Mouse (Mus musculus) frontal cortex, adult 2 months (tissue): ENCODE measurements around the gene Khk. TPM values are rescaled to one million over a fixed set of nuclear protein-coding genes. Genes with fewer than 3 reads are reported as not detected.

Experiments
- DNase-seq, 2 experiments: peaks; one replicate each; pipeline ENCODE4 v3.0.0; 2022; ENCODE audit warnings: low spot score in 1 of 2; ENCODE audit errors: extremely low spot score in 1 of 2
- polyA plus RNA-seq: library from polyadenylated mRNA; depleted of rRNA; stranded (reverse); fragments of >200 nt; gene quantifications from 2 replicates; pipeline ENCODE4 v1.2.3, GENCODE M21; 2012; rRNA removed

The Khk gene
- polyA plus RNA-seq, 1 experiment: 30.6 TPM

GRCm38 (mm10) chr5:30961545-30962505 lies 40.6 kb downstream of the Khk start:
- no peak for DNase-seq

- no peak for DNase-seq
Observed at GRCm38 (mm10) chr5:30963916-30964315, 42.7 kb downstream of the Khk start.

- no peak for DNase-seq
Observed at GRCm38 (mm10) chr5:30966189-30966588, 45.0 kb downstream of the Khk start.

- DNase-seq: no peak
Observed at GRCm38 (mm10) chr5:30968416-30968815, 47.2 kb downstream of the Khk start, which contains the start of gene Tcf23. Tcf23 (plus strand) TSS chr5:30968662.

- no peak for DNase-seq
Observed at GRCm38 (mm10) chr5:30969440-30969839, 48.2 kb downstream of the Khk start.

GRCm38 (mm10) chr5:30974870-30975656 lies 53.8 kb downstream of the Khk start:
- DNase-seq: no peak

Other genes with a start within 250 kb of the Khk start
- gene Dpysl5, start 209.9 kb upstream of the Khk start, polyA plus RNA-seq: 39.6 and 40.3 TPM in 2 replicates
- 301 and 309 TPM in 2 replicates for gene Mapre3, start 106.8 kb upstream of the Khk start, polyA plus RNA-seq
- gene Tmem214, start 53.4 kb upstream of the Khk start, polyA plus RNA-seq: 76.3 and 82.8 TPM in 2 replicates
- 24.2 and 25.4 TPM in 2 replicates for gene Agbl5, start 32.7 kb upstream of the Khk start, polyA plus RNA-seq
- gene Ost4, start 13.6 kb upstream of the Khk start, polyA plus RNA-seq: 158 and 207 TPM in 2 replicates
- 4.2 and 4.7 TPM in 2 replicates for gene Emilin1, start 8.0 kb upstream of the Khk start, polyA plus RNA-seq
- 25.6 and 39.1 TPM in 2 replicates for gene Cgref1, start 24.2 kb downstream of the Khk start, polyA plus RNA-seq
- gene Preb, start 38.9 kb downstream of the Khk start, polyA plus RNA-seq: 192 and 208 TPM in 2 replicates
- gene Tcf23, start 47.2 kb downstream of the Khk start, polyA plus RNA-seq: 0.20 and 0.21 TPM in 2 replicates
- gene Atraid, start 126.9 kb downstream of the Khk start, polyA plus RNA-seq: 175 TPM in 2 replicates
- gene Slc5a6, start 127.5 kb downstream of the Khk start, polyA plus RNA-seq: 33.1 and 35.2 TPM in 2 replicates
- gene Cad, start 133.3 kb downstream of the Khk start, polyA plus RNA-seq: 14.8 and 18.0 TPM in 2 replicates
- not detected in 2 replicates for gene Dnajc5g, start 184.9 kb downstream of the Khk start, polyA plus RNA-seq
- gene Slc30a3, start 186.8 kb downstream of the Khk start, polyA plus RNA-seq: 140 and 173 TPM in 2 replicates
- 0.64 and 2.0 TPM in 2 replicates for gene Trim54, start 195.3 kb downstream of the Khk start, polyA plus RNA-seq
- gene Ucn, start 217.4 kb downstream of the Khk start, polyA plus RNA-seq: 2.0 and 2.7 TPM in 2 replicates
- 98.3 and 108 TPM in 2 replicates for gene Mpv17, start 232.8 kb downstream of the Khk start, polyA plus RNA-seq